Mouse (Mus musculus): ENCODE data around the gene Mcoln1.

DNA sequence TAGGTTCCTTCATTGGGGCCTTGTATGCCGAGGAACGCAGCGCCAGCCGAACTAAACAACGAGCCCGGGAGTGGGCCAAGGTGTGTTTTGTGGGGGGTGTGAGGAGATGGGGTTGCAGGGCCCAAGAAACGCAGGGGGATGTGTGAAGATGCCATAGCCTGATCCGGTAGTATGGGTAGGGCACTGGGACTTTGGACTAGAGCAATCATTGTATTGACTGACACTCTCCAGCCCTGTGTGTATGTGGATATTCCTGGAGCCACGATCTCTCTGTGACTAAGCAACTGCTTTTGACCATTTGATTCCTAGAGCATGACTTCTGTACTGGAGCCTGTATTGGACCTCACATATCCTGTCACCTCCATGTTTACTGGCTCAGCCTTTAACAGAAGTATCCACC, 36.7 kb downstream of the Mcoln1 start:
- TF ChIP-seq EP300 (IDR thresholded peaks at IDR 0.05; ENCODE audit: low read depth) (no peak), CTCF (IDR thresholded peaks at IDR 0.05; ENCODE audit: low read depth) (no peak)
